Mouse (Mus musculus) heart, adult 2 months (tissue): ENCODE data around the gene Irak2. TPM values are rescaled to one million over a fixed set of nuclear protein-coding genes. Genes with fewer than 3 reads are reported as not detected.
"Not testable (repeated sequence)": the region's sequence is repeated elsewhere in the genome, so short reads cannot be mapped to it uniquely, and the experiment has no call there.

Source experiments
- DNase-seq, 2 experiments: peaks; one replicate each; pipeline ENCODE4 v3.0.0; 2021
- H3K27ac ChIP-seq: fragments of 200-600 bp; 2 replicates; pipeline ENCODE4 v1.8.1; 2022
- H3K27me3 ChIP-seq: fragments of 200-500 bp; 2 replicates; pipeline ENCODE4 v1.6.1; 2012; ENCODE audit warnings: mild to moderate bottlenecking, low read length, inconsistent platforms, mixed read lengths; ENCODE audit not compliant: control insufficient read depth, insufficient read depth
- H3K36me3 ChIP-seq: fragments of 200-500 bp; 2 replicates; pipeline ENCODE4 v1.6.1; 2012; ENCODE audit warnings: low read length, inconsistent platforms; ENCODE audit not compliant: control insufficient read depth, insufficient read depth
- H3K4me1 ChIP-seq: fragments of 200-500 bp; 2 replicates; pipeline ENCODE4 v1.6.1; 2011; ENCODE audit warnings: low read length; ENCODE audit not compliant: control insufficient read depth, insufficient read depth
- H3K4me3 ChIP-seq: fragments of 200-600 bp; 2 replicates; pipeline ENCODE4 v1.8.1; 2022
- H3K79me2 ChIP-seq: fragments of 200-500 bp; replicated peaks from 2 replicates; pipeline ENCODE4 v1.6.1; 2012; ENCODE audit warnings: mild to moderate bottlenecking, inconsistent platforms, low read length, moderate library complexity, mixed read lengths; ENCODE audit not compliant: control insufficient read depth, insufficient read depth
- H3K9ac ChIP-seq: fragments of 200-500 bp; 2 replicates; pipeline ENCODE4 v1.6.1; 2012; ENCODE audit warnings: low read depth, mild to moderate bottlenecking, control low read depth, inconsistent platforms, low read length, mixed read lengths
- CTCF ChIP-seq: fragments of 200-600 bp; IDR thresholded peaks from 2 replicates; pipeline ENCODE4 v1.8.1; 2022; ENCODE audit warnings: antibody characterized with exemption, mild to moderate bottlenecking, moderate library complexity
- EP300 ChIP-seq: fragments of 200-500 bp; IDR thresholded peaks from 2 replicates; pipeline ENCODE4 v1.6.1; 2011; ENCODE audit warnings: low read depth, low read length, control low read depth; ENCODE audit not compliant: insufficient read depth
- POLR2A ChIP-seq: fragments of 200-500 bp; IDR thresholded peaks from 2 replicates; pipeline ENCODE4 v1.6.1; 2011; ENCODE audit warnings: mild to moderate bottlenecking, low read depth, low read length, control low read depth; ENCODE audit not compliant: insufficient read depth
- WGBS: fragments of 180-500 bp; shearing (Covaris S2); methylation state at CpG from one replicate; pipeline ENCODE4 v1.1.7; 2018; 5-methylcytosine and 5-hydroxymethylcytosine counted together
- intact Hi-C: fragments of 180-260 bp; cut with DNase I; formaldehyde crosslinking; loops from one replicate; pipeline ENCODE4 v1.15.1; 2025
- polyA plus RNA-seq: library from polyadenylated mRNA; depleted of rRNA; stranded (reverse); fragments of >200 nt; gene quantifications from 2 replicates; pipeline ENCODE4 v1.2.3, GENCODE M21; 2012
- total RNA-seq, 2 experiments: library from RNA; stranded (reverse); gene quantifications; 2 replicates each; pipeline ENCODE4 v1.2.3; 2021

The Irak2 gene
- total and polyA plus RNA-seq, 3 experiments = 10.4 to 13.6 (median 12.9) TPM

GRCm38 (mm10) chr6:113668287-113669154 lies 30.3 kb downstream of the Irak2 start:
- H3K27ac ChIP-seq = peak overlapping the region; percentile 82
- intact Hi-C loops = loop anchor here (1.0 kb wide), 1 partner anchor 30 kb away; the partner anchor contains the start of gene Irak2
- DNase-seq = peak; percentile 66 to 83
- H3K79me2 ChIP-seq = no peaks in the 10 kb centered on the region
- no peaks in the 10 kb centered on the region for H3K36me3 ChIP-seq
- H3K4me3 ChIP-seq = no peak overlapping the region
- 29% methylated on average over 15 of the region's 15 CpGs for WGBS
- no peaks in the 10 kb centered on the region for H3K27me3 ChIP-seq
- peaks cover 13% of the 10 kb centered on the region for H3K4me1 ChIP-seq
- peak overlapping the region; percentile 15 for H3K9ac ChIP-seq
- TF ChIP-seq EP300 (peak; percentile 78; the same call in 1 of the 2 replicates), POLR2A (0 out of 2 replicates have a peak, but pooled peaks have one; percentile 12), CTCF (no peak)

- no peak for DNase-seq
These were observed 31.6 kb downstream of the Irak2 start for GRCm38 (mm10) chr6:113669821-113670220.

GRCm38 (mm10) chr6:113672029-113672428 lies 33.8 kb downstream of the Irak2 start:
- H3K4me1 ChIP-seq = not testable (repeated sequence)

More at GRCm38 (mm10) chr6:113669821-113670220, 31.6 kb downstream of the Irak2 start:
- Histone ChIP-seq H3K4me3 (no peak overlapping the region), H3K9ac (no peak overlapping the region), H3K79me2 (no peaks in the 10 kb centered on the region), H3K27ac (peak overlapping the region; percentile 82), H3K36me3 (no peaks in the 10 kb centered on the region), H3K27me3 (no peaks in the 10 kb centered on the region), H3K4me1 (peaks cover 13% of the 10 kb centered on the region)
- TF ChIP-seq EP300 = no peak
- no peak for TF ChIP-seq CTCF
- intact Hi-C loops = no loop called here
- 67% methylated on average over 7 of the region's 7 CpGs for WGBS

GRCm38 (mm10) chr6:113672989-113673388 lies 34.7 kb downstream of the Irak2 start:
- Histone ChIP-seq H3K79me2 (no peaks in the 10 kb centered on the region), H3K27ac (no peak overlapping the region), H3K4me1 (peaks cover 6% of the 10 kb centered on the region), H3K9ac (no peak overlapping the region), H3K4me3 (no peak overlapping the region), H3K36me3 (no peaks in the 10 kb centered on the region), H3K27me3 (no peaks in the 10 kb centered on the region)
- DNase-seq = no peak
- intact Hi-C loops = no loop called here
- 84% methylated on average over 6 of the region's 6 CpGs for WGBS
- no peak for TF ChIP-seq EP300
- no peak for TF ChIP-seq POLR2A
- no peak for TF ChIP-seq CTCF

More at GRCm38 (mm10) chr6:113672029-113672428, 33.8 kb downstream of the Irak2 start:
- H3K27ac ChIP-seq, H3K36me3 ChIP-seq, intact Hi-C loops, H3K9ac ChIP-seq, DNase-seq, H3K27me3 ChIP-seq, H3K4me3 ChIP-seq, H3K79me2 ChIP-seq: not testable (repeated sequence)
- WGBS = 85% methylated on average over 1 of the region's 1 CpGs
- TF ChIP-seq CTCF = peak; percentile 51

GRCm38 (mm10) chr6:113675234-113675633 lies 37.0 kb downstream of the Irak2 start:
- H3K9ac ChIP-seq = no peak overlapping the region
- intact Hi-C loops = no loop called here
- no peaks in the 10 kb centered on the region for H3K79me2 ChIP-seq
- DNase-seq = no peak
- H3K4me3 ChIP-seq = no peak overlapping the region
- no peaks in the 10 kb centered on the region for H3K4me1 ChIP-seq
- H3K27me3 ChIP-seq = no peaks in the 10 kb centered on the region
- WGBS = 80% methylated on average over 4 of the region's 4 CpGs
- TF ChIP-seq EP300 = no peak
- TF ChIP-seq POLR2A = no peak
- no peak for TF ChIP-seq CTCF
- no peak overlapping the region for H3K27ac ChIP-seq
- H3K36me3 ChIP-seq = no peaks in the 10 kb centered on the region

GRCm38 (mm10) chr6:113675991-113676390 lies 37.7 kb downstream of the Irak2 start:
- no peak overlapping the region for H3K27ac ChIP-seq
- DNase-seq = no peak
- H3K4me3 ChIP-seq = no peak overlapping the region
- H3K9ac ChIP-seq = no peak overlapping the region
- intact Hi-C loops = no loop called here
- 94% methylated on average over 9 of the region's 9 CpGs for WGBS
- no peaks in the 10 kb centered on the region for H3K27me3 ChIP-seq
- no peaks in the 10 kb centered on the region for H3K79me2 ChIP-seq
- TF ChIP-seq POLR2A = no peak
- TF ChIP-seq EP300 = no peak
- TF ChIP-seq CTCF = no peak
- peaks cover 2% of the 10 kb centered on the region for H3K4me1 ChIP-seq
- no peaks in the 10 kb centered on the region for H3K36me3 ChIP-seq
